Mouse (Mus musculus) frontal cortex, postnatal 10 days (tissue): ENCODE measurements around the gene Zfp607b.

Experiments used
- DNase-seq, 2 experiments: peaks; one replicate each; pipeline ENCODE4 v3.0.0; 2022; ENCODE audit warnings: low spot score in 2 of 2, mixed read lengths in 1 of 2

Zfp607b gene

GRCm38 (mm10) chr7:27688815-27689612, at the start of gene Zfp607b:
Gene Zfp607b (plus strand): TSS chr7:27689340.
- DNase-seq, result peak; percentile 89 to 96

DNA sequence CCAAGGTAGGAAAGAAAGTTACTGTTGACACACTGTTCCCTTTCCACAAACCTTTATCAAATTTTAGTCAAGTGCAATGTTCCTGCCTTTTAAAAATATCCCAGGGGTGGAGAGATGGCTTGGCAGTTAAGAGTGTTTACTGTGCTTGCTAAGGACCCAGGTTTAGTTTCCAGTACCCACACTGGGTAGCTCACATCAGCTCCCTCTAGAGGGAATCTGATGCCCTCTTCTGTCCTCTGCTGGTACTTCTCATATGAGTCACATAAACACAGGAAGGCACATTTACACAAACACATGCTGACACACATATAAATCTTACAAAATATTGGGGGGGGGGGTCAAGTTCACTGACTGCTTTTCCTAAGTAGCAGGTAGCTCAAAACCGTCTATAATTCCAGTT, 44.7 kb upstream of the Zfp607b start:
- DNase-seq, result no peak

- no peak for DNase-seq
These were observed 42.6 kb upstream of the Zfp607b start for GRCm38 (mm10) chr7:27646516-27646915.

DNA sequence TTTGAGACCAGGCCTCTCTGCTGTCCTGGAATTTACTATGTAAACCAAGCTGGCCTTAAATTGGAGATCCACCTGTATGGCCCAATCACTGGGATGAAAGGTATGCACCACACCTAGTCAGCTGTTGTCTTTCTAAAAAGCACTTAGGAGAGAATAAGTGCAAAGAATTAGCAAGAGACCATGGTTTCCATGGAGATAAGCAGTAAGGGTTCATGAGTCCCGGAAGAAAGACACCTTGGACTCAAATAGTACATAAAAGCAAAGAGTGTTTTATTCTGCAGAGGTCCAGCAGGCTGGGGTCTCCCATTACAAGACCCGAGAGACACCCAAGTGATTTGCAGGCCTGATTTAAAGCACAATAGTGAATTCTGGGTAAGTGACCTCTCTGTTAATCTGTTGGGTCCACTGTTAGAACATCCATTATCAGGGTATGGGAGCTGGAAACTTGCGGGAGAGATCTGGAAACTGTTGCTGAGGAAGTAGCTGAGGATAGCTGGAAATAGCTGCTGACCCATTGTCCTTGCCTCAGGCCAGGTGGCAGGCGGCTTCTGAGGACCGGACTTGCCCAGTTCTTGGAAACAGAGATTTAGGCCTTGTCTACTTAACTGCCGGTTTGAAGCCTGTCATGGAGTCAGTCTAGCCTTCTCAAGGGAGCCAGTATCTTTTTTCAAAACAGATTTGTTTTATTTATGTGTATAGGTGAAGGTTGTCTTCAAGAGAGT, 41.7 kb upstream of the Zfp607b start:
- no peak for DNase-seq

DNA sequence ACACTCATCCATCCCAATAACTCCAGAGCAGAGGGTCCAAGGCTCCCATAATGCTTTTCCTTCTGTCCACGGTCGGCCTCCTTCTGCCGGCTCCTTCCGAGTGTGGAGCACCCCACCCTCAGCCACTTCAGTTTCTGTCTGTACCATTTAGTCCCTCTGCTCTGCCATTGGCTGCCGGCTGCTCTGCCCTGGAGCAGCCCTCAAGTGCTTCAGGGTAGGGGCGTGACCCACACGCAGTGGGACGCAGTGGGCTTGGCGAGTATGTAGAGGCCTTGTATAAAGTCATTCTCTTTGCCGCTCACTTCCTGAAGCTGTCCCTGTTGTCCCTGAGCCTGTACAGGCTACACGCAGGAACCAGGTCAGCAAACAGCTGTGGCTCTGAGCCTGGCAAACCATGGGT, 39.4 kb upstream of the Zfp607b start:
- no peak for DNase-seq

- peak; percentile 60 to 69 for DNase-seq
These were observed 38.2 kb upstream of the Zfp607b start for GRCm38 (mm10) chr7:27650949-27651348.

DNA sequence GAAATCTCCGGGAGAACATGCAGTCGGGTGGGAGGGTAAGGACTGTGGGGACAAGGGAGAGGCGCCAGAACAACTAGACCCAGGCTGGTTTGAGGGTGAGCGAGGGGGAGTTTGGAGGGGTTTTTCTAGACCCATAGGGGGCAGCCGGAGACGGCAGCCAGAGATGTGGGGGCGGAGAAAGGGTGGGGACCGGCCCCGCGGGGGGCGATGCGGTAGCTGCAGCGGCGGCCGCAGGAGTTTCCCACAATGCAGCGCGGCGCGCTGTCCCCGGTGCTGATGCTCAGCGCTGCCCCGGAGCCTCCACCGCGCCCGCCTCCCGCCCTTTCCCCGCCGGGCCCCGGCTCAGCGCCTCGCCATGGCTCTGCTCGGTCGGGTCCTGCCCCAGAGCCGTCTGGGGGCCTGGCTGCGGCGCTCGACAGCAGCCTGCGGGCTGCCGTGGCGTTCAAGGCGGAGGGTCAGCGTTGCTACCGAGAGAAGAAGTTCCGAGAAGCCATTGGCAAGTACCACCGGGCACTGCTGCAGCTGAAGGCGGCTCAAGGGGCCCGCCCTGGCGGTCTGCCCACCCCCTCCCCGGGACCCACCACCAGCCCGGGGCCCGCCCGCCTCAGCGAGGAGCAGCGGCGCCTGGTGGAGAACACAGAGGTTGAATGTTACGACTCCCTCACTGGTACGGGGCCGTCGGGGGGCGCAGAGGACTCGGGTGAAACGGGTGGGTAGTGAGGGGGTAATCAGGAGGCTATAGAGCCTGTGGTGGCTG, 35.3 kb upstream of the Zfp607b start, which contains the start of gene Ttc9b:
TSS of gene Ttc9b (plus strand) at position 235 of the 757 bp plus-strand sequence.
- peak; percentile 72 to 82 for DNase-seq

DNA sequence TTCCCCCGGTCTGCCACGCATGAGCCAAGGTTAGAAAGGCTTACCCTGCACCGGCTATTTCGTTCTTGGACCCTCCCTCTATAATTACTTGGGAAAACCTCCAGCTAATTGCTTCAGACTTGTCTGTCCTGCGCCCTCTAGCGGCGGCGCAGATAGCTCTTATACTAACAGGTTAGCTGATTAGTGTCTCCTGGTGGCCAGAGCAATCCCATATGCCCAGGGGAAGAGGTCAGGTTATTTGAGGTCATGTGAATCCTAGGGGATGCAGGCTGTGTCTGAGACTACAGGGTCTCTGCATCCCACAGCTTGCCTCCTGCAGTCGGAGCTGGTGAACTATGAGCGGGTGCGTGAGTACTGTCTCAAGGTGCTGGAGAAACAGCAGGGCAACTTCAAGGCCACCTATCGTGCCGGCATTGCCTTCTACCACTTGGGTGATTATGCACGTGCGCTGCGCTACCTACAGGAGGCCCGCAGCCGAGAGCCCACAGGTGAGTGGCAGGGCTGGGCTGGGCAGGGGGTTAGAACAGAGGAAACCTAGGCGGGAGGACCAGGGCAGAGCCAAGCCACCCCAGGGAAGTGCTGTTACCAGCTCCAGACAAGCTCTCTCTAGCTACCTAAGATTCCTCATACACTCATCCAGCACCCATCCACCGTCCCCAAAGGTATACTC, 34.4 kb upstream of the Zfp607b start:
- DNase-seq, result peak; percentile 49 to 54

- peak in 1 of 2 experiments; percentile 59 for DNase-seq
These were observed 33.6 kb upstream of the Zfp607b start for GRCm38 (mm10) chr7:27655545-27655944.

DNA sequence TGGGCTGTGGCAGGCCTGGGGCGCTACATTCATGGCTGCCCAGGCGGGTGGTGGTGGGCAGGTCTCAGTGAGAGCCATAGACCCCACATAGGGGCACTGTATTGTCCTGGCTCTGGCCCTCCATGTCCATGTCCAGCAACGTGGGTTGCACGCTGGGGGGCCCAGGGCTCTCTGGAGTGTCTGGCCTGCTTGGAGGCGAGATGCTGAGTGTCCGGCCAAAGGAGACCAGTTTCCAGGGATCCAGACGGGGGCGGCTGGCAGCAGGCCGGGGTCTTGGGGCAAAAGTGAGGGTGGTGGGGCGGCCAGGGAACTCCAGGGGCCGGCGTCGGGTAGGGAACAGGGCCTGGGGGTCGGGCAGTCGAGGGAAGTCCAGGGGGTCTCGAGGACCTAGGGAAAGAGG, 32.5 kb upstream of the Zfp607b start:
- DNase-seq, result no peak

GRCm38 (mm10) chr7:27657824-27658395, 31.2 kb upstream of the Zfp607b start:
- DNase-seq, result no peak

- DNase-seq, result no peak
These were observed 30.2 kb upstream of the Zfp607b start for GRCm38 (mm10) chr7:27658712-27659663.

DNA sequence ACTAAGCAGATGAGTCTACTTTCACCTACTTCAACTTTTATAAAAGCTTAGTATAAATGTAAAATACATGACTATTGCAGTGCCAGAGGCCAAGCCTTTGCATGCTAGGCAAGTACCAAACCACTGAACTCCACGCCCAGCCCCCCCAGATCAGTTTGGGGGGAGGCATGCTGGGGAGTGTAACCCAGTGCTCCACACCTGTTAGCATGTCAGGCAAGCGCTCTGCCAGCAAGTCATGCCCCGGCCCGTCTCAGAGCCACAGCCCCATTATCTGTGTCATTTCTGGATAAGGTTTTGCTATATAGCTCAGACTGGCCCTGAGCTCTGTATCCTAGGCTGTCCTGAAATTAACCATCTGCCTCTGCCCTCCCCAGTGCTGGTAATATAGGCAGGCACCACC, 27.1 kb upstream of the Zfp607b start:
- no peak for DNase-seq

DNA sequence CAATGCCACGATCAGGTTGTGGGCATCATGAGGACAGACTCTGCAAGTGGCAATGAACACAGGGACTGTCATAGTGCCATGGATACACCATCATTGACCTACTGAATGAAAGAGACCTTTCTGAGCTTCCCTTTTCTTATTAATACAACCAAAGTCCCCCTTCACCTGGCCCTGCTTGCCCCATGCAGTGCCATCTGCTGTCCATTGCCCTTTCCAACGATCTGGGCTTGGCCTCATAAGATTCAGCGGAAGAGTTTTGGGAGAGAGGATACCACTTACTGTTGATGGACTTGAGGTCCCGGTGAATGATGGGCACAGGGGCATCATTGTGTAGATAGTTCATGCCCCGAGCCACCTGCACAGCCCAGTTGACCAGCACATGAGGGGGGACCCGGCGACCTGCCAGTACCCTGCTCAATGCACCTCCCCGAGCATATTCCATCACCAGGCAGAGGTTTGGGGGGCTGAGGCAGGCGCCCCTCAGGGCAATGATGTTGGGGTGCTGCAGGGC, 16.0 kb upstream of the Zfp607b start:
- no peak for DNase-seq

DNA sequence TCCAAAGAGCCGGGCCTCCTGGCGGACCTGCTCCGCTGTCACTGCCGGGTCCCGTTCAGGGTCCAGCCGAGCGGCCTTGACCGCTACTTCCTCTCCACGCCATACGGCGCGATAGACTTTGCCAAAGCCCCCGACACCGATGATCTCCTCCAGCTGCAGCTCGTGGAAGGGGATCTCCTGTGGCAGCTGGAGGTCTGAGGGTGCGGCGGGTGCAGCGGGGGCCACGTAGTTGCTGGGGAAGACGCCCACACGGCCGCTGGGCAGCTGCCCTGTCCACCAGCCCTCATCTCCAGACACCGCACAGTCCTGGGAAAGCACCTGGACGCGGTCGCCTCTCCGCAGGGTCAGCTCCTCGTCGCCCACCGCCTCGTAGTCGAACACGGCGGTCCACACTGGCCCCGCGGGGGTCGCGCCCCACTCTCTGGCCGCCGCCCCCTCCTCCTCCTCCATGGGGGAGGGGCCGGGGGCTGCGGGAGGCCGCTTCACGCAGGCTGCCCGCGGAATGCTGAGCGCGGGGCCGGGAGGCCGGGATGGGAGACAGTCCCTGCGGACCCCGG, 15.5 kb upstream of the Zfp607b start:
- DNase-seq, result no peak

GRCm38 (mm10) chr7:27674195-27674521, 15.0 kb upstream of the Zfp607b start:
- DNase-seq, result no peak

DNA sequence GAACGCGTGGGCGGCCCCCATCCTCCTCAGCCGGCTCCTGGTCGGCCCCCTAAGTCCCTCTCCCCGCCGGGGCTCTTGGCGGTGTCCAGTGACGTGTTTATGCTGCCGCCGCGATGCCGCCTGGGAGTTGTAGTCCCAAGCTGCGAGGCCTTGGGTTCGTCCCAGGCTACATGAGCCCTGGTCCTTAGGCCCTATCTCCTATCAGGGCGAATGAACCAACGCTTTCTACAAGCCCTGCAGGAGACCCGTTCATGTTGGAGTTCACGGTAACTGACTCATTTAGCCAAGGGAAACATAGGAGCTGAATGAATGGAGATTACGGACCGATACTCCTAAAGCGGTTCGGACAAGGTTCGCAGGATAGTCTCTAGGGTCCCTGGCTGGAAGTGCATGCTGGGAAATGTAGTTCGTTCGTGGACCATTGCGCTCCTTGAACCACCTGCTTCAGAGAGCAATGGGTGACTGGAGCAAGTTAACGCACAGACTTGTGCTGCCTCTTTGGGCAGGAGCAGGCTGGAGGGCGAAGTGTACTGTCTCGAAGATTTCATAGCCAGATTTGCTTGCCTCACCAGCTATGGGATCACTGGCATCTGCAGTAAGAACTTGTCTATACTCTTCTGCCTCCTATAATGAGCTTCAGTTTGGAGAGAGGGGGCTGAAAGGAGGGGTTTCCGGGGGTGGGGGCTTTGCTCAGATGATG, 14.5 kb upstream of the Zfp607b start, which contains the start of gene Map3k10:
TSS of gene Map3k10 (minus strand) at position 77 of the 700 bp plus-strand sequence.
- DNase-seq, result peak; percentile 90 to 95

GRCm38 (mm10) chr7:27675222-27675612, 13.9 kb upstream of the Zfp607b start:
- no peak for DNase-seq

GRCm38 (mm10) chr7:27683218-27683617, 5.9 kb upstream of the Zfp607b start:
- DNase-seq, result no peak
